Comparison of ENCODE assay signal across 10 mouse cellular contexts in genomic region chr8:124250785-124251184, GRCm38 (mm10). TPM values are rescaled to one million over a fixed set of nuclear protein-coding genes. Genes with fewer than 3 reads are reported as not detected.
DNase-seq lines count a peak whose midpoint lies in the region; ATAC-seq and TF ChIP-seq lines count a peak whose summit lies in the region.
"Had no signal": no experiment of that assay in that cellular context is flagged by ENCODE, and none has a peak within 500 bp of the region (broad histone marks: within the 10 kb centered on the region; RNA-seq: fewer than 3 reads in every experiment).

No protein-coding gene starts in this region.

- intact Hi-C loops in left cerebral cortex, postnatal 4 days (cut with DNase I) = no loop called here

- peaks cover 41% of the 10 kb centered on the region for H3K4me1 ChIP-seq in forebrain, embryonic 13.5 days
- H3K4me1 ChIP-seq in liver, embryonic 11.5 days (replicated peaks; ENCODE audit: control insufficient read depth, insufficient read depth, low read length) = peaks cover 35% of the 10 kb centered on the region

- ATAC-seq in forebrain, embryonic 13.5 days = no peak
- peak; percentile 18; the same call in 1 of the 2 replicates for ATAC-seq in liver, embryonic 11.5 days (replicated peaks; ENCODE audit: low FRiP score)
- ATAC-seq: inflammation-experienced regulatory T-cells, adult 6 months; Patski had no signal

- 0 out of 2 replicates have a peak, but pooled peaks cover 10% of the 10 kb centered on the region for H3K36me3 ChIP-seq in forebrain, embryonic 13.5 days (ENCODE audit: poor library complexity, severe bottlenecking)
- no peaks in the 10 kb centered on the region for H3K36me3 ChIP-seq in liver, embryonic 11.5 days (ENCODE audit: control insufficient read depth, insufficient read depth, low read length)
- no peaks in the 10 kb centered on the region for H3K36me3 ChIP-seq in myocyte (ENCODE audit: control insufficient read depth, insufficient read depth)

- no peak overlapping the region for H3ac ChIP-seq in myocyte (ENCODE audit: control insufficient read depth, insufficient read length)

- H3K27ac ChIP-seq in forebrain, embryonic 13.5 days = peak overlapping the region; percentile 54; the same call in 1 of the 2 replicates
- H3K27ac ChIP-seq in liver, embryonic 11.5 days (ENCODE audit: low read depth, low read length) = peak overlapping the region; percentile 81

- H3K27me3 ChIP-seq in forebrain, embryonic 13.5 days = no peaks in the 10 kb centered on the region
- no peaks in the 10 kb centered on the region for H3K27me3 ChIP-seq in liver, embryonic 11.5 days (replicated peaks; ENCODE audit: control insufficient read depth, insufficient read depth, low read length)
- no peaks in the 10 kb centered on the region for H3K27me3 ChIP-seq in myocyte (ENCODE audit: control insufficient read depth, insufficient read depth, insufficient read length)
- H3K27me3 ChIP-seq: Patski had no signal

- DNase-seq in kidney, adult 11 months = peak; percentile 53
- DNase-seq in kidney, adult 18-20 months = no peak
- DNase-seq in liver, embryonic 11.5 days (ENCODE audit: low spot score) = no peak
- no peak for DNase-seq in frontal cortex, postnatal 36 days (ENCODE audit: low spot score in 2 of 2)
- DNase-seq in ovary, postnatal 10 days (ENCODE audit: low spot score) = no peak
- no peak for DNase-seq in left cerebral cortex, postnatal 4 days

- no peaks in the 10 kb centered on the region for H3K9me3 ChIP-seq in forebrain, embryonic 13.5 days (replicated peaks)
- no peaks in the 10 kb centered on the region for H3K9me3 ChIP-seq in liver, embryonic 11.5 days (ENCODE audit: control insufficient read depth, low read length)

- no peak overlapping the region for H3K4me3 ChIP-seq in forebrain, embryonic 13.5 days
- H3K4me3 ChIP-seq in liver, embryonic 11.5 days (ENCODE audit: low read depth, low read length) = no peak overlapping the region
- no peak overlapping the region for H3K4me3 ChIP-seq in myocyte

- H3K9ac ChIP-seq in forebrain, embryonic 13.5 days = no peak overlapping the region
- no peak overlapping the region; the same call in 1 of the 2 replicates for H3K9ac ChIP-seq in liver, embryonic 11.5 days (ENCODE audit: low read depth, low read length)

- TF ChIP-seq POLR2A in myocyte (IDR thresholded peaks at IDR 0.05; ENCODE audit: insufficient read length, low read depth) = no peak

- WGBS in forebrain, embryonic 13.5 days = 39% methylated on average over 4 of the region's 4 CpGs
- 17% methylated on average over 4 of the region's 4 CpGs for WGBS in liver, embryonic 11.5 days

- peaks cover 41% of the 10 kb centered on the region for H3K79me2 ChIP-seq in myocyte (ENCODE audit: control insufficient read depth, insufficient read depth)

- H3K4me2 ChIP-seq in forebrain, embryonic 13.5 days = no peak overlapping the region
- H3K4me2 ChIP-seq in liver, embryonic 11.5 days = peak overlapping the region; percentile 56
- peak overlapping the region; percentile 48 for H3K4me2 ChIP-seq in myocyte (ENCODE audit: low read depth)

TF ChIP-seq in myocyte, 11 proteins besides CTCF, POLR2A, EP300 and RAD21:
- TF ChIP-seq TCF12 (IDR thresholded peaks at IDR 0.05; ENCODE audit: insufficient read depth, poor library complexity, severe bottlenecking) (no peak), REST (IDR thresholded peaks at IDR 0.05; ENCODE audit: insufficient read depth, insufficient read length) (no peak), E2F4 (IDR thresholded peaks at IDR 0.05; ENCODE audit: insufficient read depth) (no peak), POLR2AphosphoS2 (IDR thresholded peaks at IDR 0.05; ENCODE audit: insufficient read length, low read depth) (no peak), MYOD1 (IDR thresholded peaks at IDR 0.05; ENCODE audit: control insufficient read depth in 1 of 3, insufficient read length in 2 of 3, low read depth in 2 of 3) (peak in 2 of 3 experiments; percentile 40 to 60), SRF (IDR thresholded peaks at IDR 0.05; ENCODE audit: control insufficient read depth, insufficient read length, low read depth) (no peak), MAX (IDR thresholded peaks at IDR 0.05; ENCODE audit: low read depth) (no peak), CEBPB (IDR thresholded peaks at IDR 0.05; ENCODE audit: insufficient read depth, poor library complexity, severe bottlenecking) (peak; percentile 82), USF1 (IDR thresholded peaks at IDR 0.05; ENCODE audit: low read depth) (no peak), MYOG (IDR thresholded peaks at IDR 0.05; ENCODE audit: control insufficient read depth in 1 of 3, insufficient read depth in 1 of 3, insufficient read length in 2 of 3, low read depth in 2 of 3) (peak in 1 of 3 experiments; percentile 65), TCF3 (IDR thresholded peaks at IDR 0.05; ENCODE audit: insufficient read length, low read depth) (no peak)

RNA-seq across cellular contexts. Expression of gene Galnt2, which starts 19.6 kb away (rescaled TPM):
- polyA plus RNA-seq in forebrain, embryonic 13.5 days (2015; fragmentation: Nextera tagmentation; extraction: Ambion mirVana) = 31.1 and 38.6 TPM in 2 replicates
- 46.6 and 48.6 TPM in 2 replicates for polyA plus RNA-seq in liver, embryonic 11.5 days (2014; fragmentation: Nextera tagmentation; extraction: Ambion mirVana)
- 59.4 TPM for polyA plus RNA-seq in myocyte (2012; fragmentation: generic; extraction: Trizol)
- 100 to 1,000 TPM in 1 of 2 experiments, 10 to 100 TPM in 1; 91.8 to 106 TPM for total RNA-seq in left cerebral cortex, postnatal 4 days (2021)
